Mouse (Mus musculus) thymus, postnatal 0 days (tissue): ENCODE data around the gene Maml3. TPM values are rescaled to one million over a fixed set of nuclear protein-coding genes. Genes with fewer than 3 reads are reported as not detected.

Experiments used
- DNase-seq: peaks from one replicate; pipeline ENCODE4 v3.0.0-alpha.2; 2015; ENCODE audit warnings: low spot score
- polyA plus RNA-seq: library from polyadenylated mRNA; unstranded; fragments of >200 nt; fragmentation: Nextera tagmentation; extraction: Ambion mirVana; gene quantifications from 2 replicates; pipeline ENCODE4 v1.2.1, GENCODE M21; 2015

The Maml3 gene
- polyA plus RNA-seq, 1 experiment from 2014 or later = 2.6 TPM

DNA sequence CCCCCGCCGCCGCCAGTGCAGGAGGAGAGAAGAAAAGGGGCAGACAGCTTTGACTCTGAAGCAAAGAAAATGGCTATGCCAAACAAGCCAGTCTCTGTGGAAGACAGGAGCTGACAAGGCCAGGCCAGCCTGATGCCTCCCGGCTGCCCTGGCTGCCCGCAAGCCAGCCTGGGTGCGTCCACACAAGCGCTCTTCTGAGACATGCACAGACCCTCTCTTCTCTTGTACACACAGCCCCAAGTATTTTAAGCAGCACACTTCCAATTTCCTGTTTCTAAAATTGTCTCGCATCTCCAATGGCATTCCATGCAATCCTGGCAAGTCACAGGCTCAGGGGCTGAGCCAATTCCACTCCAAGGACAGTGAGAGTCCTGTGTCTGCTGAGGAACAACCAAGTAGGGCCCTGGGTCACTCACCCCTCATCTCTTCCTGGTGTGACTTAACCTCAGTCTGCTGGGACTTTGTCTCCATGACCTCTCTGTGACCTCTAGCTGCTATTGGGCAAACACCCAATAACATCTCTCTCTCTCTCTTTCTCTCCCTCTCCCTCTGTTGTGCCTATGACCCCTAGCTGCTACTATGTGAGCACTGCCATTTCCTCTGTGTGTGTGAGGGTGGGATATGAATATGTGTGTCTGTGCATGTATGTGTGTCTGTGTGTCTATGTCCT, 354.9 kb downstream of the Maml3 start:
- no peak for DNase-seq

DNA sequence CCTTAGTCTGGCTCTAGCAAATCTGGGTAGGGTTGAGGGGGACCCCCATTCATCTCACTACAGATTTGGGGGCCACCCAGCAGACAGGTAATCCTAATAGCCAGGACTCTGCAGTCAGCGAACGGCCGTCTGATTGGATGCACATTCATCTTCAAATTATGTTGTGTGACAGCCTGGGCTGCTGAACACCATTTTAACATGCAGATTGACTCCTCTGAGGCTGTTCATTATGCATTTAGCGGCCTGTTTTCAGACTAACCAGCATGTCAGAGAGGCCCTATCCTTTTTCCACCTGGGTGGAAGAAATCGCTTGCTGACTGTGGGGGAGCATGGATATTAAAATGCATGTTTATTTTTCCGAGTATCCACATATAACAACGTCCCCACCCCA, 355.5 kb downstream of the Maml3 start:
- no peak for DNase-seq

DNA sequence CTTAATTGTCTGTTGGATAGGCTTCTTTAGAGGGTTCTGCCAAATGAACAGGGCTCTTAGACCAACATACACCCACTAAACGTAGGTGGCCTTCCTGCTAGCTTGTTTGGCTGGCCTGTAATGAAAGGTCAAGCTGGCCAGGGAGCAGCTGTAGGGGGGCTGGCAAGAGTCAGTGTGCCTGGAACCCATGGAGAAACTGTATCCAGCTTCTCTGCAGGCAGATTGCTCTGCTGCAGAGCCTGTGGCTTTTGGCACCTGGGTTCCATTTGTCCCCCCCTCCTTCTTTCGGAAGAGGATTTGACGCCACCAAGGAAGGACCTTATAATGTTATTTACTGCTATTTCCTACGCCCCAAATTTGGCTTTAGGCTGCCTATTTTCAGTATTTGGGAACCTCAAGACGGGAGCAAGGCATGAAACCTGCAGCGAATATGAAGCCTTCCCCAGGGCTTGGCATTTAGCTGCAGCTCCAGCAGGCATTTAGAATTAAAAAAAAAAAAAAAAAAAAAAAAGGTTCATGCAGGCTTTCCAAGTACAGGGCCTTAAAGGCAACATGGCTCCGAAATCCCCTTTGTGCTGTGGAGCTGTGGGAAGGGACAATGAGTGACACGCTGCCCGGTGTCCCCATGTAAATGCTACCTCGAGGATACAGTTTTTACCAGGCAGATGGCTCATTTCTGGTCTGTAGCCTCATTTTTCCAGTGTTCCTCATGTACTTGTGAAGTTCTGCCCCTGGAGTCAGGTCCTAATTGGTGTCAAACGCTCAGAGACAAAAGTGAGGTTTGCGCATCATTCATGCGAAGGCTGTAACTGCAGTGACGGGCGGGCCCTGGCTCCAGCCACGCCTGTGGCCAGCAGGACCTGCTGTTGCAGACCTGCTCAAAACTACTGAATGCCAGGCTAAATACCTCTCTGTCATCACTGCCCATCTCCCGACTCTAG, 356.2 kb downstream of the Maml3 start:
- DNase-seq = no peak

DNA sequence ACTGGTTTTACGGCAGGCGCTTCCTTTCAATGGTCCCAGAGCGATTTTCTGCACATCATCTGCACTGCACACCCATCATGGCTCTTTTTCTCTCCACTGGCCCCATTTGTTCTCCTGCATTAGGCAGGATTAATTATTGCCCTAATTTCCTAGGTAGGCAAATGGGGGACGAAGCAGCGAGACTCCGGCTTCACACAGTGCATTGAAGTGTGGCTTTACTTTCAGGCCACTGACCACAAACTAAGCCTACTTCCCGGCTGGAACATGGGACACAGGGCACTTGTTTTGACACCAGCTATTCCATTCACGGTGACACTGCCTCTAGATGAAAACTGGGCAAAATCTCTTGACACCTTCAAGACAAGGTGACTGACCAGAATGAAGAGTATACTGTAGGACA, 358.1 kb downstream of the Maml3 start:
- no peak for DNase-seq

DNA sequence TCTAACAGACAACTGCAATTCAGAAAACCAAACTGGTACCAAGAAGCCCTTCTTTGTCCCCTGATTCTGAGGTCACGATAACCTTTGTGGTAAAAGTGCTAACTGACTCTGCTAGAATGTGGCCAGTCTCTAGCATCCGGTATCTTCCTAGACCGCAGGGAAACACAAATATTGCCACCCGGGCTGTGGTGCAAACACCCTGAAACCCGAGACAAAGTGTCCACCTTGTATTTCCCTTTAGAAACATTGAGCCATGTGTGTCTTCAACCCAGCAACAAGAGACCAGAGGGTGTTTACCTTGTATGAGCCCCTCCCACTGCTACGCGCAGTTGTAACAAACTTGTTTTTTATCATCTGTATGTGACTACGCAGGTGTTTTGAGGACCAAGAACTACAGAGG, 359.7 kb downstream of the Maml3 start:
- peak; percentile 52 for DNase-seq

DNA sequence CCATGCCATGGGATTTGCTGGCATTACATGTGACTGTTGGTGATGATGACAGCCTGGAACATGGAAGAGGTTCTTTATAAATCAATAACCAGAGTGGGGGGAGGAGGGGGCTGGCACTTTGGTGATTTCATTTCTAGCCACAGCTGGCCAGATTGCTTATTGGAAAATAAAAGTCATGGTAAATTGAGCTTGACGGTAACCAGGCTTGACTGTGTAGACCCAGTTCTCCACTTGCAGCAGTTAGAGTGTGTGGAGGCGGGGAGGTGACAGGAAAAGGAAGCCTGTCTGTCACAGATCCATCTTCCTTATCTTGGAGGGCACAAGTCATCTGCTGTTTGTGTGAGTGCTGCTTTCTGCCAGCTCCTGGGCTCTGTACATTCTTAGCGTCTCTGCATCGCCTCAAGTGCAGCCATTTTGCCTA, 360.5 kb downstream of the Maml3 start:
- DNase-seq = peak; percentile 47

DNA sequence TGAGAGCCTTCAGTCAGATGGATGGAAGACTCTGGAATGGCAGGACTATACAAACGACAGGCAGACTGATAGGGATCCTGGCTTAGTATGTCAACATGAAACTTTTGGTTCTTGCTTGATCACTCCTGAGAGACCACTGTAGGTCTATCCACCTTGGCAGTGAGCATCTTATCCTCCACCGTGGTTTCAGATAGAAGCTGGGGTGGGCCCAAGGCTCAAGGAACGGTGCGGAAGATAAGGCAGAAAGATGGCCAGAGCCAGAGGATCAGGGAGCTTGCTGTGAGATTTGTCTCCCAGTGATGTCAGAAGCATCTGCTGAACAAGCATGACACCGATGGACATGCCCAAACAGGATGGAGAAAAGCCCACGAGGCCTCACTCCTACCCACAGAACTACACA, 362.5 kb downstream of the Maml3 start:
- DNase-seq = no peak

DNA sequence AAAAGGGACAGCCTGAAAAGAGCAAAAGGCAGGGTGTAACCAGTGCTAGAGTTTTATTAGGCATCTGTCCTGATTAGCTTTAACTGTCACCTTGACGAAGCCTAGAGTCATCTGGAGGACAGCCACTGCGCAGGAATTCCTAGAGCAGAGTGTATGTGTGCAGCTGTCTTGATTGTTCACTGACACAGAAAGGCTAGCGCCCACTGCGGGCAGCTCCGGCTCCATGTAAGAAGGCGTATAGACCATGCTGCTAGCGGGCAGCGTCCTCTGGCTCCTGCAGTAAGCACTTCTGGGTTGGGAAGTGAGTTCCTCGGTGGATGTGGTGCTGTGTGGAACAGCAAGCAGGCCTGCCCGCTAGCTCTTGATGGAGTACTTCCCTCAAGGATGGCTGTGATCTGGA, 363.1 kb downstream of the Maml3 start:
- DNase-seq = no peak

DNA sequence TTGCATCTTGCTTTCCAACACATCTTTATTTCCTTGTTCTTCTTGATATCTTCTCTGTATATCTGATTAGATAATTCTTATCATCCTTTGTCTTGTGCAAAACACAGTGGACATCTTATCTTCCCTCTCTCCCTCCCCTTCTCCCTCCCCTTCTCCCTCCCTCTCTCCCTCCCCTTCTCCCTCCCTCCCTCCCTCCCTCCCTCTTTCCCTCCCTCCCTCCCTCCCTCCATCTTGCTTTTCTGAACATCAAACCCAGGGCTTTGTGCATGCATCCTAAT, 365.1 kb downstream of the Maml3 start:
- DNase-seq = no peak

DNA sequence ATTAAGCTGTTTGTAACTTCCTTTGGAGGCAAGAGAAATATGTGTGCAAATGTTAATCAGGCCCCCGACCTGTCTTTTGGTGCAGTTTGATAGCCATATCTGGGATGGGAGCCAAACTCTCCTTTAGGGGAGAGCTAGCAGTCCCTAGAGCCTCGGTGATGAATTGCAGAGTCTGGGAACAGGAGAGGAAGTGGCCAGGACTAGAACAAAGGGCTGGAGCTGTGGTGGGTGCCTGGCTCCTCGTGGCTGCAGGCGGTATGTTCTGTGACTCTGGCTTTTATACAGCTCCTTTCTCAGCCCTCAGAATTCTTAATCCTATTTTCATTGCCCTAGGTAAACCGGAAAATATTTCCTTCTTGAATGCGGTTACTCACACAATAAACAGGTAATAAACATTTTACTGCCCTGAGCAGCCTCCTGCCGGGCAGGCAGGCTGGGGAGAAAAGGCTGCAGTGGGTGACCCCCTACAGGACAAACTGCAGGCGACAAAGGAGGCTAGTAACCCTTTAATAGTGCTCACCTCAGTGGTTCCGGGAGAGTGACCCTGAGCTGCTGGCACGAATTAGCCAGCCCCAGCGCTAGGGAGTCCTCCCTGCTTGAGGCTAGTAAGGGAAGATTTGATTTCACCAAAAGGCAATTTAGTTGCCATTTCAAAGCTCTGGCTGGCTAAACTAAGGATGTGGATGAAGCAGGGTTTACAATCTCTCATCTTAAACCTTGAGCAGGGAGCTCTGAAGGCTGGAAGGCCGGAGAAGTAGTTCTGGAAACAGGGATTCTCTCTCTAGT, 365.6 kb downstream of the Maml3 start:
- peak; percentile 58 for DNase-seq

DNA sequence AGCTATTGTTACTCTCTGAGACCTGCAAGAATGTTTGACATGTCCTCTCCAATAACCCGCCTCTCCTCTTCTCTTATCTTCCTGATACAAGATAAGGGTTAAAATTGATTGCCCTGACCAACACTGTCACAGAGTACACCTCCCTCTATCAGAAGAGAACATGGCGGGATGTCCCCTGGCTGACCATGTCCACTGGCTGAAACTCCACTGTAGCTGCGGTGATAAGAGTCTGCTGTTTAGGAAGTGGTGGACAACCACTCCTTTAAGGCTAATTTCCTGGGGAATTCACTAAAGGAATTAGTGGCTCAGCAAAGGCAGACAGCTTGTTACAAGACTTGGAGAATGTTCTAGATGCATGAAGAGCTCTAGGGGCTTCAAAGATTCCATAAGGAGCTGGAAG, 371.2 kb downstream of the Maml3 start:
- no peak for DNase-seq

DNA sequence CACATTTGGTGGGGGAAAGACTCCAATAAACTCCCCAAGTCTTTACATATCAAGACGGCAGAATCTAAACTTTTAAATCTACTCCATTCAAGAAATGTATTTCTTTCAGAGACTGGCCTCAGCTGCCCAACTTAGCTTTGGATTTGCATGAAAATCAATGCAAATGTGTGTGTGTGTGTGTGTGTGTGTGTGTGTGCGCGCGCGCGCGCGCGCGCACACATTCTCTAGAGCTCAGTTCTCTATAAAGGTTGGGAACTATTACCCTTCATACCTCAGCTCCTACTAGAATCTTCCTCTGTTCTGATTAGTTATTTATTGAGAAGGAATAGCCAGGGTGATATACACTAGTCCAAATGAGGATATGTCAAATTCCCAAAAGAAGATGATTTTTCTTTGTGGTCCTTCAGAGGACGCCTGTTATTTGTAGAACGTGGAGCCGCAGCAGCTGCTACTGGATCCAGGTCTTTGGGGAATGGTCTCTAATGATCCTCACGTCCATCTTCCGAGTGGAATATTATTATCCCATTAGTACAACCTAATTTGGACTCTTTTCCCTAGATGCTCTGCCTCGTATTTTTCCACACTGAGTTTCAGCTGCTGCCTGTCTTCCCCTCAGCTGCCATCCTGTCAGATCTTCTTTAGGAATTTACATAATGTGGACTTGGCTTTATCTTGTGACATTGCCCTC, 372.8 kb downstream of the Maml3 start:
- DNase-seq = no peak

DNA sequence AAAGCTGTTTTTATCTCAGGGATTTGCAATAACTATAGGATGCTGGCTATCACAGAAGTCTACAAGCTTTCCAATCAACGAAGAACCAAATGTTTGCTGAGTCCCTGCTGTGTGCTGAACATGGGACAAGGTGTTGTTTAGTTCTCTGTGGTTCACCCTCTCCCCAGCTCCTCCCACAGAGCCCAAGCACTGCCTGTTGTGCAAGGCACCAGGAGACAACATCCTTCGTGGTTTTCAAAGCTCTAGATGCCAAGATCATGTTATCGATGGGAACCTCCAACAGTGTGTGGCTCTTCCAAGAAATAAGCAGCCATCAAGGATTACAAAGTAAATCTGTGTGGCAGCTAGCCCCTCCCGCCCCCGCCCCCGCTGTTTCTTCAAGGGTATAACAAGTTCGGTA, 374.2 kb downstream of the Maml3 start:
- DNase-seq = peak; percentile 30

DNA sequence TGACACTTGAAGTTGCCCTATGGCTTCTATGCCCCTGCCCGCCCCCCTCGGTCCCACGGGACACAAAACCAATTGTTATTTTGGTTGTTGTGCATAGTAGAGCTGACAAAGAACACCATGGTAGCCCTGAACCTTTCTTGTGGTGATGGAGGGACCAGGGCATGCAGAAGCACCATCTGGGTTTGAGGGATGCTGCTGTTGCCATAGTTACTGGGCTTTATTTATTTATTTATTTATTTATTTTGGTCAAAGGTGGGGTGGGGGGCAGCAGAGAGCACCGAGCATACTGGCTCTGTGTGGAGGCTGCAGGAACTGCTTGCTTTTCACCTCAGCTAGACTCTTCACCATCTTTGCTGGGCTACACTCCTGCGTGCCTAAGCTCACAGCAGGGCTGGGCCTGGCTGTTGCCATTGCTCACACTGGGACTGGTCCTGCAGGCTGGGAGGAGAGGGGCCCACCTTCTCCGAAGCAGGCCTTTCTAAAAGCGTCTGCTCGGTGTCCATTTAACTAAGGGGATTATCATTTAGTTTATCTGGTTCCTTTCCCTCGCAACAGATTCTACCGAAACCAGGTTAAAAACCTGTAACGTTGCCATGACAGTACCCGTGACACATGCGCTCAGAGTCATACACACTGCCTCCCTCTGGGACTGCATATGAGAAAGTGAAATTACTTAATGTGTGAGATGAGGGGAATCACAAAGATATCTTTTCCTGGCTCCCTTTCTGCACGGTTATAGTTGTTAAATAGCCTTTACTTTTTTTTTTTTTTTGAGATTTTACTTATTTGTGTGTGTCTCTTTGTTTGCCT, 375.6 kb downstream of the Maml3 start:
- DNase-seq = no peak

DNA sequence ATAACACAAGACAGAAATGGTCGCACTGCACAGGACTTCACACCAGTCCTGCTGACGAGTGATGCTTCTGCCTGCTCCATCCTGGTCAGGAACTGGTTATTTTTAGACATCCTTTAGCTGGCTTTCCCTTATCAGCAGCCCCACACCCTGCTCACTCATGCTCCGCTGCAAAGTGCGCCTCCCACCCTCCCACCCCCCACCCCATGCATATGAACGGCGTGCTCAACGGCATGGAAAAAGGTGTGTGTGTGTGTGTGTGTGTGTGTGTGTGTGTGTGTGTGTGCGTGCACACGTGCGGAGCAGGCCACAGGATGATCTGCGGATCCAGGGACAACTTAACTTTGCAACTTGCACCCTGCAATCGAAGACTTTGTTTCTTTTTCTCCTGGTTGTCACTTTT, 376.4 kb downstream of the Maml3 start:
- no peak for DNase-seq

DNA sequence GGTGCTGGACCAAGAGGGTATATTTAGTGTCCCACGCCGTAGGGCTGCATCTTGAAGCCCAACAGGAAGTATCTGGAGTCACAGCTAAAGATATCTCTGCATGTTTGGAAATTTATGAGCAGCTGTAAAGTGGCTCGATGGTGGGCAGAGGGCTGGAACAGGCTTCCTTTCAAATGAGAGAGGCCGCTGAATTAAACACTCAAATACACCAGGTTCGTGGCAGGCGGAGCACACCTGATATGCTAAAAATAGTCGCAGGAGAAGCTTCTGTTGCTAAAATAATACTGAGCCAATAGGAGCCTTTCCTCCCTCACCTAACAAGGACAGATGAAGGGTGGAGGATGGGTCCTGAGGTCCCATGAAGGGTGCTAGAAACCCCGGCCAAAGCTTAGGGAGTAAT, 376.9 kb downstream of the Maml3 start:
- no peak for DNase-seq

DNA sequence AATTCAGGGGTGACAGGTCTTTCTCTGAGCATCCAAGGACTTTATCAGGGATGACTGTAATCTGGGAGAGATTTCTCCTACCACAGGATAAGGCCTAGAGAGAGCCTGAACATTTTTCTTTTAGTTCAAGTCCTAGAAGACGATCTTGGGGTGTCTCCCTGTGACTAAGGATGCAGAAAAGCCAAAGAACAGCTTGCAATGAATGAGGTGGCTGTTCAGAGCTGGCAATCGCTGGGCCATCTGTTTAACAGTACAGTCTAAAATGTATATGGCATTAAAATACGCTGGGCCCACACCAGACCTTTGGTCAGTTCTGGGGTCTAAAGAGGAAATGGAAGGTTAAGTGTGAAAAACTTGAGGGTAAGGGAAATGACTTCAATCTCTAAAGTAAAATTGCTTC, 377.4 kb downstream of the Maml3 start:
- DNase-seq = no peak

DNA sequence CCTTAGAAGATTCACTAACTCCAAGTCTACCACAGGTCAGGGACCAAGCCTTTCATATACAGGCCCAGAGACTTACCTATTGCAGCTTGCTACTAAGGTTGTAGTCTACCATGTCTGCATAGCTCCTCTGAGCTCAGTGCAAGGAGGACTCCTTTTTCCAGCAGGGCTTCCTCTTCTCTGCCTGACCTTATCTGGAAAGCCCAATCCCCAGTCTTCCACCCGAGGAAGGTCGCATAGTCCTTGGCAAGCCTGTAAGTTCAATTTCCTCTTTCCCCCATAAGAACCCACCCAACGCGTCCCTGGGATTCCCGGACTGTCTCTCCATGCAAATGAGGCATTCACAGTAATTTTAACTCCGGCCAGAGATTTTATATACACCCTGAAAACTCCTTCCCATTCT, 378.6 kb downstream of the Maml3 start:
- DNase-seq = no peak

DNA sequence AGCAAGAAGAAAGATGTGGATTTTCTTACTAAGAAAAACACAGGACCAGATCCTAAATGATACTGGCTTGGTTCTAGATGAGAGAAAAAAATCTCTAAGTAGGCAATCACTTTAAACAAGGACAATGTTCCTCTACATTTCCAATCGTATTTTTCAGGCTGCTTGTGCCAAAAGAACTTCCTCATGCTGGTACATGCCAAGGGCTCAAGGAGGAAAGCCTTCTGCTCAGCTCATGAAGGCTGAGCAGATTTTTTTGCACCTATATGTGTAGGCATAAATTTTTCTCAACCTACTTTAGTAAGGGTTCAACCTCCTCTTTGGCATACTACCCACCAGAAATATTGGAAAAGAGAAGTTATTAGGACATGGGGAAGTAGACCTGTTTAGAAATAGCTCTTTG, 384.9 kb downstream of the Maml3 start:
- no peak for DNase-seq

DNA sequence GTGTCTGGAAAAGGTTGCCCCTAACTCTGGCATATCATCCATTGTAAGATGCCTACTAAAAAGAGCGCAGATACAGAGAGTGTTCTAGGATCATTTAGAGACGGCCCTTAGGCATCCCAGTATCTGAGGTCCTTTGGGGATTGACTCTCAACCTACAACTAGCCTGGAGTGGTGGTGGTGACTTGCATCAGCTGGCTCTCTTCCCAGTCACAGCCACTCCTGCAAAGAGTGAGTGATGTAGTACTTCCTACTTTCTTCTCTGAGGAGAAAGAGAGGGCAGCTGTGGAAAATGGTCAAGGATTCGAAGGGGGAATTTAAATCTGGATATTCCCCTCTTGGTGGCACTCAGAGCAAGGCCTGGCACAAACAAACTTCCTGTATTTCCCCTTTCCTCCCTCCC, 385.5 kb downstream of the Maml3 start:
- no peak for DNase-seq

DNA sequence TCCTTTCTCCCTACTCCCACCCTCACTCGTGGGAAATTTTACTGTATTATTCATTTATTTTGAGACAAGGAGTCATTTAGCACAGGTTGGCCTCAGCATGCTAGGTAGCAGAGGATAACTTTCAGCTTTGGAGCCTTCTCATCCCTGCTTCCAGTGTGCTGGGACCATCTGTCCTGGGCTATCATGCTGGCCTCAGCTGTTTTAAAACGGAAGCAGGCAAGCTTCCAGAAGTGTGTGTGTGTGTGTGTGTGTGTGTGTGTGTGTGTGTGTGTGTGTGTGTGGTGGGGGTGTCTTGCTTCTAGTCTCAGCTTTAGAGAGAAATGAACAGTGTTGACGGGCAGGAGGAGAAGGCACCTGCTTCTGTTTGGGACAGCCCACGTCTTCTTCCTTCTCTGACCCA, 387.0 kb downstream of the Maml3 start:
- DNase-seq = no peak
